Mouse (Mus musculus): ENCODE measurements around the gene Dusp18.
"Not testable (repeated sequence)": the region's sequence is repeated elsewhere in the genome, so short reads cannot be mapped to it uniquely, and the experiment has no call there.

- not testable (repeated sequence) for TF ChIP-seq CTCF, EP300 (IDR thresholded peaks at IDR 0.05; ENCODE audit: low read depth)
Measured at GRCm38 (mm10) chr11:3911440-3911839, 16.4 kb downstream of the Dusp18 start.
